Mouse (Mus musculus): ENCODE measurements at regions not wholly inside any gene's neighbourhood (a gene's known extent, or its start where the extent isn't known, plus 50 kb on each side); places are given as distances from the start of the nearest gene placed in this dataset.

- no peak for DNase-seq (ENCODE audit: extremely low read depth, low read depth, low spot score)
These were observed 1171.1 kb downstream of the Efnb2 start for GRCm38 (mm10) chr8:7489948-7490347.

GRCm38 (mm10) chr8:7472153-7472796, 1188.8 kb downstream of the Efnb2 start:
- DNase-seq (ENCODE audit: extremely low read depth, low read depth, low spot score): no peak

- peak; percentile 11 for DNase-seq (ENCODE audit: extremely low read depth, low read depth, low spot score)
These were observed 1191.8 kb downstream of the Efnb2 start for GRCm38 (mm10) chr8:7469261-7469660.

- DNase-seq (ENCODE audit: extremely low read depth, low read depth, low spot score): no peak
These were observed 1198.2 kb downstream of the Efnb2 start for GRCm38 (mm10) chr8:7462798-7463197.

- DNase-seq (ENCODE audit: extremely low read depth, low read depth, low spot score): no peak
These were observed 1211.7 kb downstream of the Efnb2 start for GRCm38 (mm10) chr8:7449361-7449760.

- no peak for DNase-seq (ENCODE audit: extremely low read depth, low read depth, low spot score)
These were observed 1214.0 kb downstream of the Efnb2 start for GRCm38 (mm10) chr8:7447026-7447425.

GRCm38 (mm10) chr8:7440829-7441228, 1220.2 kb downstream of the Efnb2 start:
- DNase-seq (ENCODE audit: extremely low read depth, low read depth, low spot score): no peak

- DNase-seq (ENCODE audit: extremely low read depth, low read depth, low spot score): no peak
These were observed 1220.8 kb downstream of the Efnb2 start for GRCm38 (mm10) chr8:7440278-7440684.

- DNase-seq (ENCODE audit: extremely low read depth, low read depth, low spot score): no peak
These were observed 1221.2 kb downstream of the Efnb2 start for GRCm38 (mm10) chr8:7439869-7440268.

GRCm38 (mm10) chr8:7430482-7430881, 1230.6 kb downstream of the Efnb2 start:
- DNase-seq (ENCODE audit: extremely low read depth, low read depth, low spot score): no peak

- no peak for DNase-seq (ENCODE audit: extremely low read depth, low read depth, low spot score)
These were observed 1262.9 kb downstream of the Efnb2 start for GRCm38 (mm10) chr8:7398175-7398574.

- no peak for DNase-seq (ENCODE audit: extremely low read depth, low read depth, low spot score)
These were observed 1263.6 kb downstream of the Efnb2 start for GRCm38 (mm10) chr8:7397355-7397862.
